Mouse (Mus musculus) embryonic facial prominence, embryonic 14.5 days (tissue): ENCODE results near the gene Olfr1270. TPM values are rescaled to one million over a fixed set of nuclear protein-coding genes. Genes with fewer than 3 reads are reported as not detected.
"Not testable (repeated sequence)": the region's sequence is repeated elsewhere in the genome, so short reads cannot be mapped to it uniquely, and the experiment has no call there.

ENCODE experiments used
- ATAC-seq: fragments of 200-750 bp; cut with Nextera tagmentation; 2 replicates; pipeline ENCODE4 v1.8.0; 2017; ENCODE audit warnings: low read depth, moderate number of reproducible peaks, moderate TSS enrichment
- DNase-seq: peaks from one replicate; pipeline ENCODE4 v3.0.0-alpha.2; 2015; ENCODE audit warnings: low spot score
- H3K27ac ChIP-seq: fragments of 300-500 bp; sonication (generic); replicated peaks from 2 replicates; pipeline ENCODE4 v1.5.1; 2014; ENCODE audit warnings: low read depth, mild to moderate bottlenecking, low read length, moderate library complexity
- H3K27me3 ChIP-seq: fragments of 300-500 bp; sonication (generic); replicated peaks from 2 replicates; pipeline ENCODE4 v1.6.1; 2014; ENCODE audit warnings: low read length; ENCODE audit not compliant: control insufficient read depth, insufficient read depth
- H3K36me3 ChIP-seq: fragments of 300-500 bp; sonication (generic); 2 replicates; pipeline ENCODE4 v1.6.1; 2014; ENCODE audit warnings: low read length, mixed read lengths; ENCODE audit not compliant: control insufficient read depth, insufficient read depth
- H3K4me1 ChIP-seq: fragments of 300-500 bp; sonication (generic); 2 replicates; pipeline ENCODE4 v1.6.1; 2014; ENCODE audit warnings: antibody characterized with exemption, low read length; ENCODE audit not compliant: control insufficient read depth, insufficient read depth
- H3K4me2 ChIP-seq: fragments of 300-500 bp; sonication (generic); 2 replicates; pipeline ENCODE4 v1.6.1; 2014; ENCODE audit warnings: low read depth, mild to moderate bottlenecking, low read length, moderate library complexity, mixed read lengths
- H3K4me3 ChIP-seq: fragments of 300-500 bp; sonication (generic); 2 replicates; pipeline ENCODE4 v1.5.1; 2014; ENCODE audit warnings: low read depth, mild to moderate bottlenecking, low read length
- H3K9ac ChIP-seq: fragments of 300-500 bp; sonication (generic); 2 replicates; pipeline ENCODE4 v1.6.1; 2014; ENCODE audit warnings: low read depth, mild to moderate bottlenecking, low read length, moderate library complexity, mixed read lengths
- H3K9me3 ChIP-seq: fragments of 300-500 bp; sonication (generic); 2 replicates; pipeline ENCODE4 v1.6.1; 2016; ENCODE audit warnings: low read length; ENCODE audit not compliant: control insufficient read depth
- WGBS: fragments of 180-500 bp; shearing (Covaris S2); extraction: QIAGEN DNeasy Blood & Tissue Kit; methylation state at CpG from one replicate; pipeline ENCODE4 v1.1.7; 2014; 5-methylcytosine and 5-hydroxymethylcytosine counted together
- polyA plus RNA-seq: library from polyadenylated mRNA; unstranded; fragments of >200 nt; fragmentation: Nextera tagmentation; extraction: Ambion mirVana; gene quantifications from 2 replicates; pipeline ENCODE4 v1.2.1, GENCODE M21; 2014

The Olfr1270 gene
- polyA plus RNA-seq, result 0.07 TPM in 2 replicates

DNA sequence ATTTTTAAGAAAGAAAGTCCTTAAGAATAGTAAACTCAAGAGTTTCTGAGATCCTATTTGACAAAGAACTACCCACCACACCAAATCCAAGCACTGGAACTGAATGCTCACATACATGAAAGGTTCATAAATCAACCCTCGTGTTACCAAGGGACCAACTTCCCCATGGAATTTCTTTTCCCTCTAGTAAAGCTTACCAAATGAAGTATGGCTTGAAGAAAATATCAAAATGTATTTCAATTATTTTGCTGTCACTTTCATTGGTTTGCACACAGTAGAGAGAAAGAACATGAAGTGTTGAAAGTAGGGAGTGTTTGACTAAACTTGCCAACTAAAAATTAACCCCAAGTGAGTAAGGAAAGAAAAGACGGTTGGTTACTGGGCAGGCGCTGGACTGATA, at the start of gene Olfr1270:
Olfr1270 (minus strand) TSS at position 101 of the 400 bp plus-strand sequence.
- no peaks in the 10 kb centered on the region for H3K9me3 ChIP-seq
- no peak for ATAC-seq
- no peak for DNase-seq
- no peaks in the 10 kb centered on the region for H3K4me1 ChIP-seq
- H3K27me3 ChIP-seq, result no peaks in the 10 kb centered on the region
- H3K9ac ChIP-seq, result no peak within 1 kb of the TSS
- H3K4me2 ChIP-seq, result no peak within 1 kb of the TSS
- H3K27ac ChIP-seq, result no peak within 1 kb of the TSS
- no peak within 1 kb of the TSS for H3K4me3 ChIP-seq
- WGBS, result 86% methylated on average over 3 of the region's 3 CpGs
- H3K36me3 ChIP-seq, result no peaks in the 10 kb centered on the region

DNA sequence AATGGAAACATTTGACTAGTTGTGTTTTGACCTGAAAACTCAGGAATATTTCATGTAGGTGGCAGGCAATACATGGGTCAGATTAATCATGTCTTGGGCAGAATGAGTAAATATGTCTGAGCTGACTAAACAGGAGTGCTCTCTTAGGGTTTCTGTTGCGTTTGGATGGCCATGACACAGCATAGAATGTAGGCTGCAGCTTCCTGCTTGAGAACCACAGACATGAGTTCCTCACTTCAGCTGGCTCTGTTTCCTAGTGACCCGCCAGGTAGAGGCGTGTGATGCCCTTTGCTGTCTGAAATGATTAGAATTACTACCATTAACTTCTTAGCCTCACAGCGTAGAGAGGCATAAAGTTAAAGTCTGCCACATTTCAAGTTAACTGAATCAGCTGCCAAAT, 46.7 kb upstream of the Olfr1270 start:
- DNase-seq, H3K36me3 ChIP-seq: not testable (repeated sequence)
- no CpG with 5 or more reads among the region's 4 CpGs for WGBS

DNA sequence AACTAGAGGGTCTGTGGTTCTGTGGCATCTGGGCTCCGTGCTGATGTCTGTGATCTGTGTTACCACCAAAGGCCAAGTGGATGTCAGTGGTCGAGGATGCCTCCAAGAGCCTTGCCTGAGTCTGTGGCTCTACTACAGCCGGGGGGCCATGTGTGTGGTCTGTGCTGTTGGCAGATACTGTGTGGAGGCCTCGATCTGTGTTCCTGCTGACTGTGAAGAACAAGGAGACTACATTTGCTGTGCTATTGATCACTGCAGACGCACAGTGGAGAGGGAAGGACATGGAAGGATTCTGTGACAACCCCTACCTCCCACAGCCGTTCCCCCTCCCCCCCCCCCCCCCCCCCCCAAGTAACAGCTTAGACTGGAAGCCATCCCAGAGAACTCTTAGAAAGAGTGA, 42.4 kb upstream of the Olfr1270 start:
- H3K27ac ChIP-seq, H3K4me3 ChIP-seq, ATAC-seq, H3K9me3 ChIP-seq, H3K4me2 ChIP-seq, H3K9ac ChIP-seq, DNase-seq, H3K27me3 ChIP-seq, H3K36me3 ChIP-seq, H3K4me1 ChIP-seq: not testable (repeated sequence)
- no CpG with 5 or more reads among the region's 6 CpGs for WGBS

More for the DNA sequence above, 46.7 kb upstream of the Olfr1270 start:
- not testable (repeated sequence) for ATAC-seq, H3K27me3 ChIP-seq, H3K9me3 ChIP-seq, H3K27ac ChIP-seq, H3K4me3 ChIP-seq, H3K4me2 ChIP-seq, H3K4me1 ChIP-seq, H3K9ac ChIP-seq

DNA sequence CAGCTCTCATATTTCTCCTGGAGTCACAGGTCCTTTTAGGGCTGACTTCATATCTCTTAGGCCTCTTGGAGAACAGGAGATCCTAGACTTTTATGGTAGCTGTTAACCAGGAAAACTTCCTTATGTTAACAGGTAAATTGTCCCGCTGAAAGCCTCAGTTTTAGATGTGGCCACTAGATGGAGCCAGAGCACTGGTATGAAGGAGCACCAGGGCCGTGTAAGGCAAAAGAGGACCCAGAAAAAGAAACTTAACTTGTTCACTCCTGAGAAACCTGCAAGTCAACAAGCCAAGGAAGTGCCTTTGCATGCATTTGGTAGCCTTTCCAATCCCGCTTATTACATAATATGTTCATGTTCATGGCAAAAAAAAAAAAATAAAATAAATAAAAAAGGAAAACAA, 41.9 kb upstream of the Olfr1270 start:
- not testable (repeated sequence) for H3K4me1 ChIP-seq, H3K4me3 ChIP-seq, H3K27ac ChIP-seq, H3K36me3 ChIP-seq, H3K27me3 ChIP-seq, H3K4me2 ChIP-seq, DNase-seq, H3K9me3 ChIP-seq, H3K9ac ChIP-seq
- 0 out of 2 replicates have a peak, but pooled peaks have one; percentile 30 for ATAC-seq
- no CpG with 5 or more reads among the region's 3 CpGs for WGBS

DNA sequence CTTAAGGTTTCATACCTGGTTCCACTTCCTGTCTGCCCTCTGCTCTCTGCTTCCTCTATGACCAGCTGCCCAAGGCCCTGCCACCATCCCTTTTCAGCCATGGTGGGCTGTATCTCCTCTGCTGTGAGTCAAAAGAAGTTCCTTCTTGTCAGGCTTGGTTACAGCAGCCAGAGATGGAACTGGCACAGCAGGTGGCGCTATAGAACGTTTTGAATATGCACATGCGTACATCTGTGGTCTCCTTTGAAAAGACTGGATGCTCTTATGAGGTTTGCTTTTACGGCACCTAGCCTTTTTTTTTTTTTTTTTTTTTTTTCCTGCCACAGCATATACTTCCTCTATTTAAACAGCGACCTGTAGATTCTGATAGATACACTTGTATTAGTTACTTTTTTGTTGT, 34.2 kb upstream of the Olfr1270 start:
- H3K4me3 ChIP-seq, H3K27ac ChIP-seq, H3K9me3 ChIP-seq, H3K9ac ChIP-seq, ATAC-seq, H3K4me1 ChIP-seq, DNase-seq, H3K27me3 ChIP-seq, H3K4me2 ChIP-seq, H3K36me3 ChIP-seq: not testable (repeated sequence)
- no CpG with 5 or more reads among the region's 5 CpGs for WGBS

DNA sequence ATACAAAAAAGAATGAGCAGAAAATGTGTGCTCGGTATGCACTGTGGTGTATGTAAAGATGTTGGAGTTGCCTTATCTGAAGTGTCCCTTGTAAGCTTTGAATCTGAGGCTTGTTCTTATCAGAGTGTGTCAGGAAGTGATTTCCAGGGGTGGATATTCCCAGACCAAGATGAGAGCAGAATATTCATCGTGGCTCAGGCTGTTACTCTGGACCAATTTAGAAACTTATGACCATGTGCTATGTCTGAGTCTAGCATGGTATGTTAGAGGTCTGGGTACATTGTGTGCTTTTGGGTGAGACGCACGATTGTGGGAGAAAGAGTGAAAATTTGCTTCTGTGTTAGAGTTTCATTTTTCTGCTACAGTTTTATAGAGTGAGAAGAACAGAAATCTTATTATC, 33.2 kb upstream of the Olfr1270 start:
- not testable (repeated sequence) for H3K4me2 ChIP-seq, H3K27ac ChIP-seq, ATAC-seq, H3K4me1 ChIP-seq, H3K9me3 ChIP-seq, H3K4me3 ChIP-seq, DNase-seq, H3K27me3 ChIP-seq, H3K36me3 ChIP-seq, H3K9ac ChIP-seq
- WGBS, result no CpG with 5 or more reads among the region's 4 CpGs

DNA sequence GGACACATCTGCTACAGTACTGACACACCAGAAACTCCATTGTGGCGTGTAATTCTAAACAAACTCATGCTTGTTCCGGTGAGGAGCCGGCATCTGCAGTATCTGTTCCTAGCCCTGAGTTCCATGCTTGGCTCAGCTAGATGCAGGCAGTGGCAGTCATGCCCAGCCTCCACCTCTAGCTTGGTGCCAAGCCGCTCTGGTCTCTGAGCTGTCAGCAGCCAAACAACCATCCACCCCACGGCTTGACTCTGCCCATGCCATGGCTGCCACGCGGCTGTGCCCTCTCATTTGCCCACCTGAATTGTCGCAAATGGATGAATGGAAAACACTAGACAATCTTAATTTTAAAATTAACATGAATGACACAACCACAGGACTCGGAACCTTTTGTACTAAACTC, 1.0 kb upstream of the Olfr1270 start:
- Histone ChIP-seq H3K9me3 (no peaks in the 10 kb centered on the region), H3K27me3 (no peaks in the 10 kb centered on the region), H3K4me2 (no peak overlapping the region), H3K9ac (no peak overlapping the region), H3K27ac (no peak overlapping the region), H3K4me1 (no peaks in the 10 kb centered on the region), H3K4me3 (no peak overlapping the region), H3K36me3 (no peaks in the 10 kb centered on the region)
- 92% methylated on average over 9 of the region's 9 CpGs for WGBS
- no peak for DNase-seq
- ATAC-seq, result no peak

DNA sequence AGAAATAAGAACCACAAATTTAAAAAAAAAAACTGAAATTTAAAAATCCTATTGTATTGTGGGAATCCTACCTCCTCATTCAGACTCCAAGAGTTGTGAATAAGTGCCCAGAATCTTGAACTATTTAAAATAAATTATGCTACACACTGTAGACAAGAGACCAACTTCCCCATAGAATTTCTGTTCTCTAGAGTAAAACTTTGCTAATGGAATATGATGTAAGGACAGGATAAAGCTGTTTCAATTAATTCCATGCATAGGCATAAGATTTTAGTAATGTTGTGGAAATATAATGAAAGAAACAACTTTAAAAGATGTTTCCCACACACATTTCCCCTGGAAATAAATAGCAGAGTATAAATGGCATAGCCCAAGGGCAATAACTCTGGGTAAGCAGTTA, 10.7 kb downstream of the Olfr1270 start, which contains the start of gene Olfr32:
Olfr32 (minus strand) TSS at position 101 of the 400 bp plus-strand sequence.
- DNase-seq, result no peak
- ATAC-seq, result no peak

DNA sequence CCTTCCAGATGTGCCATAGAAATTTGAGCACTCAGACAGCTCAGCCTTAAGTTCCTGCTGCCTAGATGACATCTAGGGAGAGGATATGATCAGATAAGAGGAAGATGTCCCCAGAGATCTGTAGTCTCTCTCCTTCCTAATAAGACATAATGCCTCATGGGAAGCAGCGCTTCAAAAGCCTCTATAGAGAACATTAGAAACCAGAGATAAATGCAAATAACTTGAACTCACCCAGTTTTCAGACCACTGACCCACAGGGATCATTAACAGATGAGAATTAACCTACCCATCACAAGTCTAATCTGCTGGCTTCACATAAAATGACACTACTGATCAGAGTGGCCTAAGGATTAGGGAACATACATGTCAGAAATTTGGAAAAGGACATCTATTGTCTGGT, 31.6 kb downstream of the Olfr1270 start, which contains the start of gene Olfr1269:
Olfr1269 (minus strand) TSS at position 101 of the 400 bp plus-strand sequence.
- no peaks in the 10 kb centered on the region for H3K36me3 ChIP-seq
- H3K9me3 ChIP-seq, result no peaks in the 10 kb centered on the region
- H3K4me1 ChIP-seq, result no peaks in the 10 kb centered on the region
- no peak for ATAC-seq
- 82% methylated on average over 1 of the region's 1 CpGs for WGBS
- H3K4me3 ChIP-seq, result no peak within 1 kb of the TSS
- H3K27ac ChIP-seq, result no peak within 1 kb of the TSS
- DNase-seq, result no peak
- no peak within 1 kb of the TSS for H3K4me2 ChIP-seq
- no peak within 1 kb of the TSS for H3K9ac ChIP-seq
- no peaks in the 10 kb centered on the region for H3K27me3 ChIP-seq

More for the DNA sequence above, 10.7 kb downstream of the Olfr1270 start, which contains the start of gene Olfr32:
- no peak within 1 kb of the TSS for H3K4me2 ChIP-seq
- no peaks in the 10 kb centered on the region for H3K27me3 ChIP-seq
- H3K4me3 ChIP-seq, result no peak within 1 kb of the TSS
- H3K4me1 ChIP-seq, result no peaks in the 10 kb centered on the region
- no peaks in the 10 kb centered on the region for H3K9me3 ChIP-seq
- H3K36me3 ChIP-seq, result no peaks in the 10 kb centered on the region
- no peak within 1 kb of the TSS for H3K27ac ChIP-seq
- no peak within 1 kb of the TSS for H3K9ac ChIP-seq
